Mouse (Mus musculus): ENCODE measurements around the gene Tap2. TPM values are rescaled to one million over a fixed set of nuclear protein-coding genes. Genes with fewer than 3 reads are reported as not detected.

Tap2 gene
- polyA plus RNA-seq, 1 experiment, result 159 TPM

DNA sequence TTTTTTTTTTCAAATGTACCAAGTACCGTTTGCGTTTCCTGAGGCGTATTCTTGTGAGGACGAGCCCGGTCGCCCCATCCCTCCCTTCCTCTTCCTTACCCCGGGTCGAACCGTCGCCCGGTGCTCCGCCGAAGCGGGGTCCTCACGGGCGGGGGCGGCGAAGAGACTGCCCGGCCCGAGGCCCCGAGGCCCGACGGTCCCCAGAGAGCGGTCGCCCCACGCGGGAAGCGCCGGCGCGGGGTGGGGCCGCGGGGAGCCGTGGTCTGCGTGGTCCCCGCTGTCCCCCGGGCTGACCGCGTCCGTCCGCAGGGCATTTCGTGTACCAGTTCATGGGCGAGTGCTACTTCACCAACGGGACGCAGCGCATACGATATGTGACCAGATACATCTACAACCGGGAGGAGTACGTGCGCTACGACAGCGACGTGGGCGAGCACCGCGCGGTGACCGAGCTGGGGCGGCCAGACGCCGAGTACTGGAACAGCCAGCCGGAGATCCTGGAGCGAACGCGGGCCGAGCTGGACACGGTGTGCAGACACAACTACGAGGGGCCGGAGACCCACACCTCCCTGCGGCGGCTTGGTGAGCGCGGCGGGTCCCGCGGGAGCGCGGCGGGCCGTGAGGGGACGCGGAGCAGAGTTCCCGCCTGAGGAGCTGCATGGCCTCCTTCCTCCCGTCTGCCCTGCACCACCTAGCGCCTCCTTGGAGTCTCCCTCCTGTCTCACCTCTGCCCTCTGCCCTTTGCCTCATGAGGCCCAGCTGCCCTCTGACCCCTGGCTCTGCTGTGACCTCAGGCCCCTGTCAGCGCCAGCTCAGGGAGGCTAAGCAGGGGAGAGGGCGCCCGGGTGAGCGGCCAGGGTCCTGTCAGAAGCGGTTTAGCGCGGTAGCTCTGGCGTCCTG is 61.4 kb downstream of the Tap2 start:
- peaks cover 19% of the 10 kb centered on the region for H3K4me1 ChIP-seq (ENCODE audit: control insufficient read depth, insufficient read depth, low read length)

More for the DNA sequence above, 61.4 kb downstream of the Tap2 start:
- H3K27ac ChIP-seq (ENCODE audit: insufficient read depth, low read depth, low read length), result no peak overlapping the region
- 1% methylated on average over 93 of the region's 93 CpGs for WGBS
- H3K4me3 ChIP-seq (ENCODE audit: insufficient read depth, low read depth, low read length), result peak overlapping the region; percentile 47
- no peak for TF ChIP-seq CTCF (IDR thresholded peaks at IDR 0.05; ENCODE audit: insufficient read depth, low read depth, low read length)
- no peak for TF ChIP-seq POLR2A (IDR thresholded peaks at IDR 0.05; ENCODE audit: insufficient read depth, low read depth, low read length)

Other genes with a start within 250 kb of the Tap2 start
- not detected in 2 replicates for gene Vps52, start 247.7 kb upstream of the Tap2 start, polyA plus RNA-seq (2012; ENCODE audit: insufficient read depth, insufficient read length, low replicate concordance, missing spikeins)
- gene Rps18, start 247.5 kb upstream of the Tap2 start, polyA plus RNA-seq (2012; ENCODE audit: insufficient read depth, insufficient read length, low replicate concordance, missing spikeins), result 1,298 TPM in 1 of 2 replicates, not detected in the other
- not detected in 2 replicates for gene H2-K1, start 203.2 kb upstream of the Tap2 start, polyA plus RNA-seq (2012; ENCODE audit: insufficient read depth, insufficient read length, low replicate concordance, missing spikeins)
- gene Ring1, start 178.8 kb upstream of the Tap2 start, polyA plus RNA-seq (2012; ENCODE audit: insufficient read depth, insufficient read length, low replicate concordance, missing spikeins), result not detected in 2 replicates
- gene H2-Ke6, start 175.5 kb upstream of the Tap2 start, polyA plus RNA-seq (2012; ENCODE audit: insufficient read depth, insufficient read length, low replicate concordance, missing spikeins), result not detected in 2 replicates
- not detected in 2 replicates for gene Slc39a7, start 171.8 kb upstream of the Tap2 start, polyA plus RNA-seq (2012; ENCODE audit: insufficient read depth, insufficient read length, low replicate concordance, missing spikeins)
- not detected in 2 replicates for gene Rxrb, start 171.7 kb upstream of the Tap2 start, polyA plus RNA-seq (2012; ENCODE audit: insufficient read depth, insufficient read length, low replicate concordance, missing spikeins)
- gene Col11a2, start 164.1 kb upstream of the Tap2 start, polyA plus RNA-seq (2012; ENCODE audit: insufficient read depth, insufficient read length, low replicate concordance, missing spikeins), result not detected in 2 replicates
- gene H2-Oa, start 111.2 kb upstream of the Tap2 start, polyA plus RNA-seq (2012; ENCODE audit: insufficient read depth, insufficient read length, low replicate concordance, missing spikeins), result not detected in 2 replicates
- not detected in 2 replicates for gene H2-DMa, start 84.0 kb upstream of the Tap2 start, polyA plus RNA-seq (2012; ENCODE audit: insufficient read depth, insufficient read length, low replicate concordance, missing spikeins)
- gene Brd2, start 80.9 kb upstream of the Tap2 start, polyA plus RNA-seq (2012; ENCODE audit: insufficient read depth, insufficient read length, low replicate concordance, missing spikeins), result 233 TPM in 1 of 2 replicates, not detected in the other
- gene H2-DMb2, start 60.2 kb upstream of the Tap2 start, polyA plus RNA-seq (2012; ENCODE audit: insufficient read depth, insufficient read length, low replicate concordance, missing spikeins), result not detected in 2 replicates
- not detected in 2 replicates for gene H2-DMb1, start 50.5 kb upstream of the Tap2 start, polyA plus RNA-seq (2012; ENCODE audit: insufficient read depth, insufficient read length, low replicate concordance, missing spikeins)
- gene Tap1, start 16.0 kb upstream of the Tap2 start, polyA plus RNA-seq (2012; ENCODE audit: insufficient read depth, insufficient read length, low replicate concordance, missing spikeins), result not detected in 2 replicates
- 272 TPM in 1 of 2 replicates, not detected in the other for gene Psmb9, start 15.8 kb upstream of the Tap2 start, polyA plus RNA-seq (2012; ENCODE audit: insufficient read depth, insufficient read length, low replicate concordance, missing spikeins)
- not detected in 2 replicates for gene Psmb8, start 5.8 kb upstream of the Tap2 start, polyA plus RNA-seq (2012; ENCODE audit: insufficient read depth, insufficient read length, low replicate concordance, missing spikeins)
- gene H2-Ob, start 35.4 kb downstream of the Tap2 start, polyA plus RNA-seq (2012; ENCODE audit: insufficient read depth, insufficient read length, low replicate concordance, missing spikeins), result not detected in 2 replicates
- not detected in 2 replicates for gene H2-Ab1, start 54.2 kb downstream of the Tap2 start, polyA plus RNA-seq (2012; ENCODE audit: insufficient read depth, insufficient read length, low replicate concordance, missing spikeins)
- gene H2-Aa, start 84.3 kb downstream of the Tap2 start, polyA plus RNA-seq (2012; ENCODE audit: insufficient read depth, insufficient read length, low replicate concordance, missing spikeins), result 508 and 641 TPM in 2 replicates
- gene H2-Eb1, start 102.3 kb downstream of the Tap2 start, polyA plus RNA-seq (2012; ENCODE audit: insufficient read depth, insufficient read length, low replicate concordance, missing spikeins), result 452 TPM in 1 of 2 replicates, not detected in the other
- not detected in 2 replicates for gene H2-Eb2, start 122.1 kb downstream of the Tap2 start, polyA plus RNA-seq (2012; ENCODE audit: insufficient read depth, insufficient read length, low replicate concordance, missing spikeins)
- not detected in 2 replicates for gene Btnl2, start 151.3 kb downstream of the Tap2 start, polyA plus RNA-seq (2012; ENCODE audit: insufficient read depth, insufficient read length, low replicate concordance, missing spikeins)
- not detected in 2 replicates for gene Btnl1, start 173.6 kb downstream of the Tap2 start, polyA plus RNA-seq (2012; ENCODE audit: insufficient read depth, insufficient read length, low replicate concordance, missing spikeins)
- not detected in 2 replicates for gene BC051142, start 195.3 kb downstream of the Tap2 start, polyA plus RNA-seq (2012; ENCODE audit: insufficient read depth, insufficient read length, low replicate concordance, missing spikeins)